Mouse (Mus musculus) megakaryocyte, embryonic 14.5 days (primary cell): Measurements from ENCODE around the gene Spem2. TPM values are rescaled to one million over a fixed set of nuclear protein-coding genes. Genes with fewer than 3 reads are reported as not detected.

Experiments
- H3K27me3 ChIP-seq: replicated peaks from 2 replicates; pipeline ENCODE3; 2012; ENCODE audit warnings: inconsistent platforms
- H3K36me3 ChIP-seq: replicated peaks from 2 replicates; pipeline ENCODE3; 2012; ENCODE audit warnings: low read length, inconsistent platforms, mixed read lengths
- H3K4me1 ChIP-seq: 2 replicates; pipeline ENCODE4 v1.6.1; 2012; ENCODE audit warnings: inconsistent platforms
- H3K4me3 ChIP-seq: replicated peaks from 2 replicates; pipeline ENCODE3; 2012; ENCODE audit warnings: moderate library complexity, mild to moderate bottlenecking, inconsistent platforms
- H3K9me3 ChIP-seq: 2 replicates; pipeline ENCODE4 v1.6.1; 2012; ENCODE audit warnings: inconsistent platforms
- FLI1 ChIP-seq: IDR thresholded peaks from 2 replicates; pipeline ENCODE4 v1.6.1; 2012; ENCODE audit warnings: low read length, inconsistent platforms, mixed read lengths
- GATA1 ChIP-seq: IDR thresholded peaks from 3 replicates; pipeline ENCODE4 v1.6.1; 2012; ENCODE audit warnings: mixed read lengths, low read length, inconsistent platforms, borderline replicate concordance
- polyA plus RNA-seq: library from polyadenylated mRNA; stranded (reverse); fragments of >175 nt; gene quantifications from 2 replicates; pipeline ENCODE4 v1.2.3, GENCODE M21; 2012; ENCODE audit warnings: low replicate concordance; ENCODE audit not compliant: insufficient read depth

Gene Spem2
- polyA plus RNA-seq, 1 experiment, result not detected

DNA sequence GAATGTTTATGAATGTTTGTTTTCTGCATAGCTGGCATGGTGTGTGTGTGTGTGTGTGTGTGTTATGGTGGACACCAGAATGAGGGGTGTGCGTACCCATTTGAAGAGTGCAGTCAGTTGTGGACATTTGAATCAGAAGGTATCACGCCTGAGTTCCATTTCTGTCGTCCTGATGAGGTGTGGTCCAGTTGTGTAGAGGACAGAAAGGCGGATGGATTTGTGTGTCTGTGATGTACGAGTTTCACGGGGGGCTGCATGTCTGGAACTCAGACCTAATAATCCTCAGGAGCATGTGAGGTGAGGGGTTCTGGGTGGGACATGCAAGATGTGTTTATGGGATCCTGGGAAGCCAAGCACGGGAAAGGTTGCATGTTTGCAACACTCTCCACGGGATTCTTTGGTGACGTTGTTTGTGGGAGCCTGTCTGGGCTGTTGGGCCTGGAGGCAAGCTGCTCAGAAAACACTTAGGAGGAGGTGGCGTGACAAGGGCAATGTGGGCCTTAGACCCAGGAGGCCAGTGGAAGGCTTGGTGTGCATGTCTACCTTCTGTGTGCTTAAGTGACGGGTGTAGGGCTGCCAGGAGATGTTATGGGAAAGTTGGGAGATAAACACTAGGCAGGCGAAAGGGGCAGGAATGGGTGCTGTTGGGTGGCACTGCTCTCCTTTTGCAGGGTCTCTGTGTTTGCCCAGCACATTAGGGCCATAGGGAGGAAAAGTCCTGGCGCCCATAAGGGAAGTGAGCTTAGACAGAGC lies 51.2 kb downstream of the Spem2 start:
- H3K27me3 ChIP-seq, result peaks cover 40% of the 10 kb centered on the region
- H3K4me1 ChIP-seq, result peaks cover 24% of the 10 kb centered on the region
- TF ChIP-seq GATA1 (no peak), FLI1 (no peak)
- no peaks in the 10 kb centered on the region for H3K36me3 ChIP-seq
- no peaks in the 10 kb centered on the region for H3K9me3 ChIP-seq
- H3K4me3 ChIP-seq, result peak overlapping the region; percentile 94

Other genes starting within 250 kb of the Spem2 start
- gene Wrap53, start 238.2 kb downstream of the Spem2 start, polyA plus RNA-seq, result 19.7 and 50.2 TPM in 2 replicates
- gene Trp53, start 238.1 kb downstream of the Spem2 start, polyA plus RNA-seq, result 53.2 and 68.6 TPM in 2 replicates
- 2.8 and 4.2 TPM in 2 replicates for gene Atp1b2, start 212.5 kb downstream of the Spem2 start, polyA plus RNA-seq
- gene Shbg, start 200.6 kb downstream of the Spem2 start, polyA plus RNA-seq, result not detected in 2 replicates
- gene Sat2, start 196.4 kb downstream of the Spem2 start, polyA plus RNA-seq, result not detected in 2 replicates
- gene Fxr2, start 185.5 kb downstream of the Spem2 start, polyA plus RNA-seq, result 65.7 and 84.9 TPM in 2 replicates
- not detected in 2 replicates for gene Sox15, start 163.2 kb downstream of the Spem2 start, polyA plus RNA-seq
- 16.2 and 31.6 TPM in 2 replicates for gene Mpdu1, start 155.8 kb downstream of the Spem2 start, polyA plus RNA-seq
- 8.7 and 128 TPM in 2 replicates for gene Cd68, start 152.3 kb downstream of the Spem2 start, polyA plus RNA-seq
- 144 and 601 TPM in 2 replicates for gene Eif4a1, start 146.0 kb downstream of the Spem2 start, polyA plus RNA-seq
- 54.1 and 94.8 TPM in 2 replicates for gene Senp3, start 136.4 kb downstream of the Spem2 start, polyA plus RNA-seq
- 0.56 TPM in 1 of 2 replicates, not detected in the other for gene Tnfsf13, start 132.7 kb downstream of the Spem2 start, polyA plus RNA-seq
- 5.3 and 13.1 TPM in 2 replicates for gene Tnfsf12, start 122.6 kb downstream of the Spem2 start, polyA plus RNA-seq
- gene Tnfsfm13, start 122.4 kb downstream of the Spem2 start, polyA plus RNA-seq, result 2.0 and 2.5 TPM in 2 replicates
- gene Polr2a, start 59.8 kb downstream of the Spem2 start, polyA plus RNA-seq, result 36.5 and 129 TPM in 2 replicates
- not detected in 2 replicates for gene Slc35g3, start 56.5 kb downstream of the Spem2 start, polyA plus RNA-seq
- gene Zbtb4, start 52.6 kb downstream of the Spem2 start, polyA plus RNA-seq, result 1.9 and 3.9 TPM in 2 replicates
- not detected in 2 replicates for gene Chrnb1, start 22.5 kb downstream of the Spem2 start, polyA plus RNA-seq
- 0.64 TPM in 1 of 2 replicates, not detected in the other for gene Fgf11, start 16.6 kb downstream of the Spem2 start, polyA plus RNA-seq
- gene Tmem102, start 12.8 kb downstream of the Spem2 start, polyA plus RNA-seq, result not detected in 2 replicates
- not detected in 2 replicates for gene Gm39566, start 3.2 kb downstream of the Spem2 start, polyA plus RNA-seq
- not detected in 2 replicates for gene Spem1, start 3.7 kb upstream of the Spem2 start, polyA plus RNA-seq
- gene Nlgn2, start 19.3 kb upstream of the Spem2 start, polyA plus RNA-seq, result 4.9 and 17.7 TPM in 2 replicates
- 742 and 1,105 TPM in 2 replicates for gene Tmem256, start 20.0 kb upstream of the Spem2 start, polyA plus RNA-seq
- 41.3 and 79.4 TPM in 2 replicates for gene Plscr3, start 27.9 kb upstream of the Spem2 start, polyA plus RNA-seq
- gene Tnk1, start 40.3 kb upstream of the Spem2 start, polyA plus RNA-seq, result not detected in 2 replicates
- not detected in 2 replicates for gene Tmem95, start 59.6 kb upstream of the Spem2 start, polyA plus RNA-seq
- gene Kctd11, start 62.9 kb upstream of the Spem2 start, polyA plus RNA-seq, result 0.98 TPM in 1 of 2 replicates, not detected in the other
- gene Acap1, start 77.1 kb upstream of the Spem2 start, polyA plus RNA-seq, result 47.6 and 58.4 TPM in 2 replicates
- 0.25 TPM in 1 of 2 replicates, not detected in the other for gene 2810408A11Rik, start 82.5 kb upstream of the Spem2 start, polyA plus RNA-seq
- gene Neurl4, start 82.6 kb upstream of the Spem2 start, polyA plus RNA-seq, result 17.6 and 26.8 TPM in 2 replicates
- gene Gps2, start 95.4 kb upstream of the Spem2 start, polyA plus RNA-seq, result 116 and 124 TPM in 2 replicates
- gene Eif5a, start 103.5 kb upstream of the Spem2 start, polyA plus RNA-seq, result 2,079 and 2,119 TPM in 2 replicates
- 0.75 TPM in 1 of 2 replicates, not detected in the other for gene Ybx2, start 117.3 kb upstream of the Spem2 start, polyA plus RNA-seq
- gene Slc2a4, start 129.7 kb upstream of the Spem2 start, polyA plus RNA-seq, result not detected in 2 replicates
- gene Cldn7, start 146.3 kb upstream of the Spem2 start, polyA plus RNA-seq, result not detected in 2 replicates
- gene Ctdnep1, start 162.7 kb upstream of the Spem2 start, polyA plus RNA-seq, result 289 and 291 TPM in 2 replicates
- 11.0 TPM in 1 of 2 replicates, not detected in the other for gene Elp5, start 164.1 kb upstream of the Spem2 start, polyA plus RNA-seq
- gene Gabarap, start 172.7 kb upstream of the Spem2 start, polyA plus RNA-seq, result 495 and 977 TPM in 2 replicates
- gene Phf23, start 177.3 kb upstream of the Spem2 start, polyA plus RNA-seq, result 24.1 and 85.6 TPM in 2 replicates
- 28.6 and 64.4 TPM in 2 replicates for gene Dvl2, start 182.1 kb upstream of the Spem2 start, polyA plus RNA-seq
- 12.7 and 34.2 TPM in 2 replicates for gene Acadvl, start 196.9 kb upstream of the Spem2 start, polyA plus RNA-seq
- gene Dlg4, start 198.5 kb upstream of the Spem2 start, polyA plus RNA-seq, result 16.1 and 22.0 TPM in 2 replicates
- 0.36 TPM in 1 of 2 replicates, not detected in the other for gene Asgr1, start 235.6 kb upstream of the Spem2 start, polyA plus RNA-seq